In genomic region chr2:166145031-166145430, GRCm38 (mm10) we compare ENCODE assay signal across 20 mouse cellular contexts. TPM values are rescaled to one million over a fixed set of nuclear protein-coding genes. Genes with fewer than 3 reads are reported as not detected.
DNase-seq lines count a peak whose midpoint lies in the region; ATAC-seq and TF ChIP-seq lines count a peak whose summit lies in the region.
"Had no signal": no experiment of that assay in that cellular context is flagged by ENCODE, and none has a peak within 500 bp of the region (broad histone marks: within the 10 kb centered on the region; RNA-seq: fewer than 3 reads in every experiment).

No protein-coding gene starts in this region.

- peak overlapping the region; percentile 63 for H3K27ac ChIP-seq in kidney, embryonic 15.5 days
- H3K27ac ChIP-seq in liver, postnatal 0 days (ENCODE audit: low read depth): no peak overlapping the region
- H3K27ac ChIP-seq: forebrain, embryonic 15.5 days; hindbrain, embryonic 13.5 days; left cerebral cortex, adult 2 months; liver, embryonic 15.5 days had no signal

- DNase-seq in adrenal gland, postnatal 14 days: peak; percentile 42
- DNase-seq in adrenal gland, postnatal 25 days: no peak
- no peak for DNase-seq in kidney, postnatal 36 days
- DNase-seq in ovary, postnatal 36 days (ENCODE audit: low spot score): peak; percentile 45
- DNase-seq in ovary, postnatal 14 days (ENCODE audit: low spot score): no peak
- no peak for DNase-seq in cerebellum, postnatal 25 days
- DNase-seq in liver, postnatal 0 days: no peak
- DNase-seq: cerebellum, postnatal 14 days; heart, postnatal 10 days; right cerebral cortex, postnatal 14 days; thymus, postnatal 4 days had no signal

- no peak overlapping the region for H3K4me3 ChIP-seq in kidney, embryonic 15.5 days (replicated peaks)
- H3K4me3 ChIP-seq in liver, postnatal 0 days (ENCODE audit: low read depth, low read length): no peak overlapping the region
- H3K4me3 ChIP-seq: erythroblast, embryonic 14.5 days; forebrain, embryonic 15.5 days; hindbrain, embryonic 13.5 days; intestine, embryonic 15.5 days; left cerebral cortex, adult 2 months; liver, embryonic 15.5 days; megakaryocyte, embryonic 14.5 days had no signal

- peaks cover 90% of the 10 kb centered on the region for H3K4me1 ChIP-seq in kidney, embryonic 15.5 days
- no peaks in the 10 kb centered on the region; the same call in 1 of the 2 replicates for H3K4me1 ChIP-seq in liver, postnatal 0 days (ENCODE audit: insufficient read depth)
- H3K4me1 ChIP-seq: liver, embryonic 15.5 days; megakaryocyte, embryonic 14.5 days had no signal

- no peak overlapping the region for H3K9ac ChIP-seq in kidney, embryonic 15.5 days
- no peak overlapping the region for H3K9ac ChIP-seq in liver, postnatal 0 days (replicated peaks)
- H3K9ac ChIP-seq: forebrain, embryonic 15.5 days; hindbrain, embryonic 13.5 days; intestine, embryonic 15.5 days; liver, embryonic 15.5 days had no signal

- WGBS in kidney, embryonic 15.5 days: 59% methylated on average over 8 of the region's 8 CpGs
- WGBS in liver, postnatal 0 days (ENCODE audit: insufficient replicate concordance): 79% methylated on average over 8 of the region's 8 CpGs

- TF ChIP-seq CTCF in liver, postnatal 0 days (IDR thresholded peaks at IDR 0.05; ENCODE audit: low read depth): no peak

- no peak overlapping the region for H3K4me2 ChIP-seq in kidney, embryonic 15.5 days
- H3K4me2 ChIP-seq in liver, postnatal 0 days (ENCODE audit: low read depth, low read length): no peak overlapping the region
- H3K4me2 ChIP-seq: forebrain, embryonic 15.5 days; hindbrain, embryonic 13.5 days; intestine, embryonic 15.5 days; liver, embryonic 15.5 days had no signal

- no peaks in the 10 kb centered on the region for H3K36me3 ChIP-seq in kidney, embryonic 15.5 days
- no peaks in the 10 kb centered on the region for H3K36me3 ChIP-seq in liver, postnatal 0 days (replicated peaks; ENCODE audit: insufficient read depth, low read length)
- H3K36me3 ChIP-seq: forebrain, embryonic 15.5 days; hindbrain, embryonic 13.5 days; intestine, embryonic 15.5 days; liver, embryonic 15.5 days had no signal

- ATAC-seq in kidney, embryonic 15.5 days (replicated peaks; ENCODE audit: low FRiP score): no peak
- no peak for ATAC-seq in liver, postnatal 0 days
- ATAC-seq: CD4-positive, CD25-positive, alpha-beta regulatory T cell, adult 4 months; forebrain, embryonic 15.5 days; intestine, embryonic 15.5 days had no signal

- no peak for TF ChIP-seq EP300 in liver, postnatal 0 days (IDR thresholded peaks at IDR 0.05; ENCODE audit: low read depth)

- H3K9me3 ChIP-seq in kidney, embryonic 15.5 days (replicated peaks): no peaks in the 10 kb centered on the region
- H3K9me3 ChIP-seq in liver, postnatal 0 days (ENCODE audit: low read length): no peaks in the 10 kb centered on the region
- H3K9me3 ChIP-seq: forebrain, embryonic 15.5 days; hindbrain, embryonic 13.5 days; intestine, embryonic 15.5 days; liver, embryonic 15.5 days; megakaryocyte, embryonic 14.5 days had no signal

- no peaks in the 10 kb centered on the region for H3K27me3 ChIP-seq in kidney, embryonic 15.5 days
- no peaks in the 10 kb centered on the region; the same call in 1 of the 2 replicates for H3K27me3 ChIP-seq in liver, postnatal 0 days (ENCODE audit: insufficient read depth, low read length)
- H3K27me3 ChIP-seq: forebrain, embryonic 15.5 days; intestine, embryonic 15.5 days had no signal

RNA-seq across cellular contexts. Expression of gene Sulf2, which starts 10.4 kb away (rescaled TPM):
- 60.5 and 60.7 TPM in 2 replicates for total RNA-seq in adrenal gland, postnatal 14 days (2021)
- 54.4 and 55.9 TPM in 2 replicates for total RNA-seq in adrenal gland, postnatal 25 days (2021)
- 61.0 and 65.3 TPM in 2 replicates for polyA plus RNA-seq in kidney, embryonic 15.5 days (2015; fragmentation: Nextera tagmentation; extraction: Ambion mirVana)
- 1.6 and 1.8 TPM in 2 replicates for polyA plus RNA-seq in liver, postnatal 0 days (2015; fragmentation: Nextera tagmentation; extraction: Ambion mirVana)

Comparison
In these comparisons a context has a peak if more than half of its experiments do, and no peak if none do; other contexts are left out.
1. DNase-seq: peak in adrenal gland, postnatal 14 days (single experiment) and ovary, postnatal 36 days (single experiment); none in adrenal gland, postnatal 25 days (single experiment), kidney, postnatal 36 days (0 of 2), ovary, postnatal 14 days (single experiment), cerebellum, postnatal 25 days (0 of 2) and liver, postnatal 0 days (single experiment).